Mouse (Mus musculus): ENCODE results near the gene Mill1. TPM values are rescaled to one million over a fixed set of nuclear protein-coding genes. Genes with fewer than 3 reads are reported as not detected.
"Not testable (repeated sequence)": the region's sequence is repeated elsewhere in the genome, so short reads cannot be mapped to it uniquely, and the experiment has no call there.

The Mill1 gene
- not detected for total RNA-seq (2021)
- long read RNA-seq, experiment 1, result 0 reads
- long read RNA-seq, experiment 2, result 0 reads

DNA sequence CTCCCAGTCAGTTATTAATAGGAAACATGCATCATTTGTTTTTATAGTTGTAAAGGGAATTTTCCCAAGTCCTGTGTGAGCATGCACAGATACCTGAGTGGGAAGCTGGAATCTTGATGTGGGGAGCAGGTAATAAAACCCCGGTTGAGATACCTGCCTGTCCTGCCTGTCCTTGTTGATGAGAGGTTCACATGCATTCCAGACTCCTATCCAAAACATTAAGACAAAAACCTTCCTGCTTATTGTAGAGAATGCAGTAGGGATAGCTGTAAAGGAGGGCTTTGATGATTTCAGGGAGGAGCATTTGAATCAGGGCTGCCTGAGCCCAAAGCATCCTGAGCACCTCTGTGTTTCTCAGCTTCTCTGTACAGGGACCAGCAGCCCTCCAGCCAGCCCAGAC is at the start of gene Mill1:
TSS of gene Mill1 (plus strand) at position 301 of the 400 bp plus-strand sequence.
- no peak for DNase-seq

GRCm38 (mm10) chr7:18210938-18211337 is 34.2 kb upstream of the Mill1 start:
- DNase-seq, result no peak

DNA sequence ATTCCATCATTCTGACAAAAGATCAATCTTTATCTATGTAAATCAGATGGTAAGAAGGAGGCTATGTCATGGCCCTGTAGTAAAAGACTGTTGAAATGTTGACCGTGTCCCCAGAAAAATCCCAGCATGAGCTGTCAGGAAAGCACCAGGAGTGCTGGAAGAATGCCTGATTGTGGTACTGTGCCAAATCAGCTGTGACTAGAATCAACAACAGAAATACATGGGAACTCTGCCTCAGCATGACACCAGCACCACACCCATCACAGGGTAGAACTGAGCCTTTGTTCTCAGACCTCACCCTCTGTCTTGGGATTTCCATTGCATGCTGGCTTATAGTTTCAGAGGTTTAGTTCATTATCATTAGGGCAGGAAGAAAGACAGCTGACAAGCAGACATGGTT is 30.4 kb upstream of the Mill1 start:
- DNase-seq, result no peak

DNA sequence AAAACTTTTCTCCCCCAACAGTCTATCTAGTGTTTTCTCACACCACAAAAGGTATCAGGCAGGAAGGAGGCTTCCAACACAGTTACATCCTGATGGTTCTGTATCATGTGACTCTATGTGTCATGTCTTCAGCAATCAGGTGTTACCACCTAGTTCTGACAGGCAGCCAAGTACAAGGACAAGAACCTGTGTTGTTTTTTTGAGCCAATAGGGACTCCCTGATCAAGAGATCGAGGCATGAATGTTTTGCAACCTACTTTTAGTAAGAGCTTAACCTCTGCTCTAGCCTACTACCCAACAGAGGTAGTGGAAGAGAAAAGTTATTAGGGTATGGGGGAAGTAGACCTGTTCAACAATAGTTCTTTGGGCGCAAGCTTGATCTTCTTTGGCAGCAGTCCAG is 6.6 kb upstream of the Mill1 start:
- no peak for DNase-seq

- DNase-seq, result no peak
Observed at GRCm38 (mm10) chr7:18241217-18241616, 3.9 kb upstream of the Mill1 start.

DNA sequence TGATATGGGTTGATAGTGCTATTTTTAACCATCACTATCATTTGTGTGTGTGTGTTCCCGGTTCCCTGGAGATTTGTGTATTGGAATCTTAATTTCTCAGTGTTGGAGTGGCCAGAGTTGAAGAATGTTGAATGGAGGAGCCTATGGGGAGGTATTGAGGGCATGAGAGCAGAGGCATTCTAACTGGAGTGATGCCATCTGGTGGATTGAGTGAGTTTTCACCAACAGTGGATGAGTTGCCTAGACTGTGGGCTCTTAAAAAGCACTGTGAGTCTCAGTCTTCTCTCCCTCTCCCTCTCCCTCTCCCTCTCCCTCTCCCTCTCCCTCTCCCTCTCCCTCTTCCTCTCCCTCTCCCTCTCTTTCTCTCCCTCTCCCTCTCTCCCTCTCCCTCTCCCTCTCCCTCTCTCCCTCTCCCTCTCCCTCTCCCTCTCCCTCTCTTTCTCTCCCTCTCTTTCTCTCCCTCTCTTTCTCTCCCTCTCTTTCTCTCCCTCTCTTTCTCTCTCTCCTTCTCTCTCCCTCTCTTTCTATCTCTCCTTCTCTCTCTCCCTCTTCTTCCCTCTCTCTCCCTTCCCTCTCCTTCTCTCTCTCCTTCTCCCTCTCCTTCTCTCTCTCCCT is 1.1 kb upstream of the Mill1 start:
- DNase-seq, result not testable (repeated sequence)

GRCm38 (mm10) chr7:18260219-18260618 is 15.1 kb downstream of the Mill1 start:
- DNase-seq, result no peak

DNA sequence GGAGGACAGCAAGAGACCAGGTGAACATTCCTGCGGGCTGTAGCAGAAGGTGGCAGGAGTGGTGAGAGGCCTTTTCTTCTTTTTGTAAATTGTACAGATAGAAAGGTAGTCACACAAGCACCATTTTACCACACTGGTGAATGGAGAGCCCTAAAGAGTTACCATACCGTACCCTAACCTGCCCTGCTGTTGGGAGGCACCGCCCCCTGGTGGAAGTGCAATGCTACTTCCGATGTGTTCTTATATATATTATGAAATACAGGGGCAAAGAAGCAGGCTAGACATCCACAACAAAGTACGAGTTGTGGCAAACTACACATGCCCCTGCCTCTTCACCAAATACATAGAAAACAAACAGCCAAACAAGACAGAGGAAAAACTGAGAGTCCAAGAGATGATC is 19.9 kb downstream of the Mill1 start:
- peak in 1 of 2 experiments; percentile 8 for DNase-seq

Other genes with a start within 250 kb of the Mill1 start
- not detected for gene Ceacam13, start 235.5 kb upstream of the Mill1 start, total RNA-seq (2021)
- gene Ceacam12, start 179.4 kb upstream of the Mill1 start, total RNA-seq (2021), result not detected
- not detected for gene Igfl3, start 68.9 kb upstream of the Mill1 start, total RNA-seq (2021)
- gene Psg18, start 109.7 kb downstream of the Mill1 start, total RNA-seq (2021), result not detected
- not detected for gene Psg28, start 186.7 kb downstream of the Mill1 start, total RNA-seq (2021)
- not detected for gene Psg26, start 238.8 kb downstream of the Mill1 start, total RNA-seq (2021)